Mouse (Mus musculus): ENCODE results near the gene Golga4. TPM values are rescaled to one million over a fixed set of nuclear protein-coding genes. Genes with fewer than 3 reads are reported as not detected.

The Golga4 gene
- polyA plus RNA-seq, 1 experiment from 2014 or later, result 52.5 TPM

DNA sequence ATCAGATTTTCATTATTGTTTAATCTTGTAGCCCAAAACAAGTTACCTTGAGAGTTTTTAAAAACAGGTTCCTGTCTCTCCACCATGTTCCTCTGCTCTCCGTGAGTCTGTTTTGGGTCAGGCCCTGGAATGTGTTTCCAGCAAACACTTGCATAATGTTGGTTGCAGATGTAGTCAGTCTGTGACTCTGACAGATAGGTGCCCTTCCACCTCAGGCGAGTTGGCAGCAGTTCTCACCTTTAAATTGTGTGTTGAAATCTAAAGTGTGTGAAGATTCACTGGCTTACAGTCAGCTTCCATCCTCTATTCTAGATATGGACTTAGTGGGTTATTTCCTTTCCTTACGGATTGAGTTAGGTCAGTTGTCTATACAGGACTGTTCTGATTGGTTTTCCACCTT lies 23.7 kb downstream of the Golga4 start:
- H3K27me3 ChIP-seq (replicated peaks; ENCODE audit: control insufficient read depth, insufficient read depth, low read length), result no peaks in the 10 kb centered on the region
- no peak overlapping the region for H3K4me2 ChIP-seq (replicated peaks; ENCODE audit: low read depth)
- H3K4me1 ChIP-seq (replicated peaks; ENCODE audit: control insufficient read depth, insufficient read depth, low read length), result no peaks in the 10 kb centered on the region
- H3K4me3 ChIP-seq (ENCODE audit: low read depth, low read length), result no peak overlapping the region
- no peak overlapping the region for H3K27ac ChIP-seq (ENCODE audit: low read depth, low read length)
- WGBS, result 78% methylated on average over 3 of the region's 3 CpGs
- no peak overlapping the region for H3K9ac ChIP-seq (ENCODE audit: low read depth, low read length)
- no peaks in the 10 kb centered on the region for H3K9me3 ChIP-seq (ENCODE audit: control insufficient read depth)
- ATAC-seq, result no peak
- no peak for TF ChIP-seq CTCF (IDR thresholded peaks at IDR 0.05; ENCODE audit: low read depth)
- peaks cover 86% of the 10 kb centered on the region for H3K36me3 ChIP-seq (ENCODE audit: control insufficient read depth, insufficient read depth)

DNA sequence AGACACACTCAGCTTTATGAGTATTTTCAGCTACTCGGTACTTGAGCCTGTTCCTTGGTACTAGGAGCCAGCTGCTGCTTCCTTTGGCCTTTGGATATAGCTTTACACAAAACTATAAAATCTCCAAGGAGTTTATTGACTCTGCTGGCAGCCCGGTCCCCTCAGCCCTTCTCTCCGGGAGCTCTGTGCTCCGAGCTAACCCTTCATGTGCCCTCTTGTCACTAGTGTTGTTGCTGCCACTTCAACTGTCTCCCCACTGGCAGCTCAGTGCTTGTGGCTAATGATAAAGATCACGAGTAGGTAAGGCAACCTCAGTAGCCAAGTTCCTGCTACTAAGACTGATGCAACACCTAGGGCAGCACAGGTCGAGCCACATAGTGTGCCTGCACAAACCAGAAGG lies 24.6 kb downstream of the Golga4 start:
- Histone ChIP-seq H3K4me2 (replicated peaks; ENCODE audit: low read depth) (no peak overlapping the region), H3K4me1 (replicated peaks; ENCODE audit: control insufficient read depth, insufficient read depth, low read length) (no peaks in the 10 kb centered on the region), H3K9me3 (ENCODE audit: control insufficient read depth) (no peaks in the 10 kb centered on the region), H3K27me3 (replicated peaks; ENCODE audit: control insufficient read depth, insufficient read depth, low read length) (no peaks in the 10 kb centered on the region), H3K4me3 (ENCODE audit: low read depth, low read length) (no peak overlapping the region), H3K9ac (ENCODE audit: low read depth, low read length) (no peak overlapping the region), H3K27ac (ENCODE audit: low read depth, low read length) (no peak overlapping the region), H3K36me3 (ENCODE audit: control insufficient read depth, insufficient read depth) (peaks cover 85% of the 10 kb centered on the region)
- ATAC-seq, result no peak
- TF ChIP-seq CTCF (IDR thresholded peaks at IDR 0.05; ENCODE audit: low read depth), result no peak
- 61% methylated on average over 6 of the region's 6 CpGs for WGBS

GRCm38 (mm10) chr9:118532516-118533205 lies 26.6 kb downstream of the Golga4 start:
- Histone ChIP-seq H3K27me3 (replicated peaks; ENCODE audit: control insufficient read depth, insufficient read depth, low read length) (no peaks in the 10 kb centered on the region), H3K4me1 (replicated peaks; ENCODE audit: control insufficient read depth, insufficient read depth, low read length) (no peaks in the 10 kb centered on the region), H3K4me2 (replicated peaks; ENCODE audit: low read depth) (no peak overlapping the region), H3K27ac (ENCODE audit: low read depth, low read length) (no peak overlapping the region), H3K4me3 (ENCODE audit: low read depth, low read length) (no peak overlapping the region), H3K36me3 (ENCODE audit: control insufficient read depth, insufficient read depth) (peaks cover 87% of the 10 kb centered on the region), H3K9me3 (ENCODE audit: control insufficient read depth) (no peaks in the 10 kb centered on the region), H3K9ac (ENCODE audit: low read depth, low read length) (no peak overlapping the region)
- TF ChIP-seq CTCF (IDR thresholded peaks at IDR 0.05; ENCODE audit: low read depth), result no peak
- ATAC-seq, result no peak
- WGBS, result 83% methylated on average over 7 of the region's 7 CpGs

GRCm38 (mm10) chr9:118536946-118537345 lies 30.9 kb downstream of the Golga4 start:
- Histone ChIP-seq H3K27me3 (replicated peaks; ENCODE audit: control insufficient read depth, insufficient read depth, low read length) (no peaks in the 10 kb centered on the region), H3K4me1 (replicated peaks; ENCODE audit: control insufficient read depth, insufficient read depth, low read length) (no peaks in the 10 kb centered on the region), H3K9me3 (ENCODE audit: control insufficient read depth) (no peaks in the 10 kb centered on the region), H3K4me3 (ENCODE audit: low read depth, low read length) (no peak overlapping the region), H3K27ac (ENCODE audit: low read depth, low read length) (no peak overlapping the region), H3K4me2 (replicated peaks; ENCODE audit: low read depth) (no peak overlapping the region), H3K36me3 (ENCODE audit: control insufficient read depth, insufficient read depth) (peaks cover 79% of the 10 kb centered on the region), H3K9ac (ENCODE audit: low read depth, low read length) (no peak overlapping the region)
- WGBS, result 76% methylated on average over 6 of the region's 6 CpGs
- no peak for TF ChIP-seq CTCF (IDR thresholded peaks at IDR 0.05; ENCODE audit: low read depth)
- no peak for ATAC-seq

DNA sequence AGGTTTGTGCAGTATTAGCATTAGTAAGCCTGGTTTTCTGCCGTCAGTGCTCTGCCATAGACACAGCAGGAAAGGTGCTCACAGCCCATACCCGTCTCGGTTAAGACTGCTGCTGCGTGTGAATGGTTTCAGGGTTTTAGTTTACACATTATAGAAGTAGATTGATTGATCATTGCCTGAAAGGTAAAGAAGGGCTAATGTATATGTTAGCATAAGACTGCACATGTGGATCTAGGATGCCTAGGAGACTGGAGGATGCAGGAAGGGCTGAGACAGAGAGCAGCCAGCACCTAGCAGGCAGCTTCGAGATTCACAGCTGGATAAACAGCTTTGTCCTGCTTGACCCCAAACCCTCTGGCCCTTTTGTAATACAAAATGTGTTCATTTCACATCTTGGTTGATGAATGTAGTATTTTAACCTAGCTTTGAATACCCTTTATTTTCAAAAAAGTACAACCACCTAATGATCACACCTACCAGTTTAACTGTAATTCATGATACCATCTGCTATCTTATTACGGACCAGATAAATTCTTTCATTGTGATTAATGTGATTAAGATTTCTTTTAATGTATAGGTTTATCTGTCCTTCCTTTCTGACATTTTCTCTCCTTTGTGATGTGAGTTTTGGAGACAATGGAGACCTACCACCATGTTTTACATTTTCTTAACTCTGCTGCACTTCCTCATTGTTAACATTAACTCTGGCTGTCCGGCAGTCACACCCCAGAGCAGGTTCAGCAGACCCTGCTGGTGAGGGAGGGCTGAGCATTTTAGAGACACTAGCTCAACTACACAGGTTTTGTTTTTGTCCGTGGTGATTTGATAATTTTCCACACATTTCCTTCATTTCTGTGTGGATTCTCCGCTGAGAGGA lies 31.6 kb downstream of the Golga4 start:
- H3K4me2 ChIP-seq (replicated peaks; ENCODE audit: low read depth), result no peak overlapping the region
- H3K4me3 ChIP-seq (ENCODE audit: low read depth, low read length), result no peak overlapping the region
- no peak overlapping the region for H3K27ac ChIP-seq (ENCODE audit: low read depth, low read length)
- H3K9me3 ChIP-seq (ENCODE audit: control insufficient read depth), result no peaks in the 10 kb centered on the region
- no peak overlapping the region for H3K9ac ChIP-seq (ENCODE audit: low read depth, low read length)
- WGBS, result 78% methylated on average over 9 of the region's 9 CpGs
- no peak for TF ChIP-seq CTCF (IDR thresholded peaks at IDR 0.05; ENCODE audit: low read depth)
- H3K36me3 ChIP-seq (ENCODE audit: control insufficient read depth, insufficient read depth), result peaks cover 78% of the 10 kb centered on the region
- ATAC-seq, result no peak
- no peaks in the 10 kb centered on the region for H3K27me3 ChIP-seq (replicated peaks; ENCODE audit: control insufficient read depth, insufficient read depth, low read length)
- no peaks in the 10 kb centered on the region for H3K4me1 ChIP-seq (replicated peaks; ENCODE audit: control insufficient read depth, insufficient read depth, low read length)

DNA sequence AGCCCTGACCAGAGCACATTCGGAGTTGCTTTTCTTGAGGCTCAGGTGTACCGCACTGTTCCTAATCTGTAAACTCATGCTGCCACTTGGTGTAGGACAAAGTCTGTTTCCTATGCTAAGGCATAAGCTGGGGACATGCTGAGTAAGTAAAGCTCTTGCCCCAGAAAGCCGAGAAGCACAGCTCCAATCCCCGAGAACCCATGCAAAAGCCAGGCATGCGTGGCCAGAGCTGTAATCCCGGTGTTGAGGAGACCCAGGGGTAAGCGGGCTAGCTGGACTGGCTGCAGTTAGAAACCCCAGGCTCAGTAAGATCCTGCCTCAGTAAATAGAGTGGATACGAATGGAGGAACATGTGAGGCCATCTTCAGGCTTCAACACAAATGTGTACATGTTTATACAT lies 35.8 kb downstream of the Golga4 start:
- H3K4me2 ChIP-seq (replicated peaks; ENCODE audit: low read depth), result no peak overlapping the region
- H3K36me3 ChIP-seq (ENCODE audit: control insufficient read depth, insufficient read depth), result peaks cover 66% of the 10 kb centered on the region
- H3K9me3 ChIP-seq (ENCODE audit: control insufficient read depth), result no peaks in the 10 kb centered on the region
- no peak for ATAC-seq
- 84% methylated on average over 8 of the region's 8 CpGs for WGBS
- H3K27ac ChIP-seq (ENCODE audit: low read depth, low read length), result no peak overlapping the region
- H3K4me1 ChIP-seq (replicated peaks; ENCODE audit: control insufficient read depth, insufficient read depth, low read length), result no peaks in the 10 kb centered on the region
- H3K27me3 ChIP-seq (replicated peaks; ENCODE audit: control insufficient read depth, insufficient read depth, low read length), result no peaks in the 10 kb centered on the region
- no peak for TF ChIP-seq CTCF (IDR thresholded peaks at IDR 0.05; ENCODE audit: low read depth)
- no peak overlapping the region for H3K4me3 ChIP-seq (ENCODE audit: low read depth, low read length)
- H3K9ac ChIP-seq (ENCODE audit: low read depth, low read length), result no peak overlapping the region
